In the genomic region with DNA sequence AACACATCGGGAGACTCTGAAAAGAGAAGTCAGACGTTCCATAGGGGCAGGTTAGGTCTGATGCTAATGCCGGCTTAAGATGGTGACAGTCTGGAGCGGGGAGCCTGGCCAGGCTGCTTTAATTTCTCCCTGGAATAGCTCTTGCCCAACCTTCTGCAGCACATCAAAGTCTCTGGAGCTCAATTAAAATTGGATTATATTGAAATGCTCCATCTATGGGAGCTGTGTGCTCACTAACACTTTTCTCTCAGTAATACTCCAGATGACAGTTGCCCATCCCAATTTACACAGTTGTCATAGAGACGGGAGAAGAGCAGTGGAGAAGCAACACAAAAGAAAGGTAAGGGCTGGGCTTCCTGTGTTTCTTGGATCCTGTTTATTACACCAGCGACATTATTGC, we compare ENCODE assay signal across 19 mouse cellular contexts. TPM values are rescaled to one million over a fixed set of nuclear protein-coding genes. Genes with fewer than 3 reads are reported as not detected.
A peak's percentile ranks its signal among the peaks of the same experiment; 100 is the strongest.
DNase-seq lines count a peak whose midpoint lies in the region; ATAC-seq lines count a peak whose summit lies in the region.
"Had no signal": no experiment of that assay in that cellular context is flagged by ENCODE, and none has a peak within 500 bp of the region (broad histone marks: within the 10 kb centered on the region; RNA-seq: fewer than 3 reads in every experiment).

No protein-coding gene starts in this region.

- no peaks in the 10 kb centered on the region for H3K36me3 ChIP-seq in forebrain, embryonic 14.5 days (ENCODE audit: control insufficient read depth, insufficient read depth, low read length)
- H3K36me3 ChIP-seq in hindbrain, embryonic 16.5 days (ENCODE audit: control insufficient read depth, insufficient read depth, low read length) = no peaks in the 10 kb centered on the region
- H3K36me3 ChIP-seq in neural tube, embryonic 14.5 days (ENCODE audit: control insufficient read depth, insufficient read depth, low read length) = no peaks in the 10 kb centered on the region
- no peaks in the 10 kb centered on the region for H3K36me3 ChIP-seq in kidney, embryonic 16.5 days (ENCODE audit: insufficient read depth, low read length)
- H3K36me3 ChIP-seq: embryonic facial prominence, embryonic 12.5 days had no signal

- H3K9ac ChIP-seq in forebrain, embryonic 14.5 days (ENCODE audit: low read length) = no peak overlapping the region
- no peak overlapping the region for H3K9ac ChIP-seq in hindbrain, embryonic 16.5 days (ENCODE audit: low read depth, low read length)
- H3K9ac ChIP-seq in neural tube, embryonic 14.5 days (replicated peaks; ENCODE audit: low read depth, low read length) = no peak overlapping the region
- no peak overlapping the region for H3K9ac ChIP-seq in kidney, embryonic 16.5 days (replicated peaks; ENCODE audit: low read length)
- H3K9ac ChIP-seq: embryonic facial prominence, embryonic 12.5 days had no signal

- H3K4me1 ChIP-seq in forebrain, embryonic 14.5 days (ENCODE audit: control insufficient read depth, insufficient read depth, low read length) = peaks cover 6% of the 10 kb centered on the region; the same call in 1 of the 2 replicates
- H3K4me1 ChIP-seq in hindbrain, embryonic 16.5 days (ENCODE audit: control insufficient read depth, insufficient read depth, low read depth, low read length) = peaks cover 12% of the 10 kb centered on the region
- peaks cover 15% of the 10 kb centered on the region for H3K4me1 ChIP-seq in neural tube, embryonic 14.5 days (ENCODE audit: control insufficient read depth, insufficient read depth, low read length)
- H3K4me1 ChIP-seq in kidney, embryonic 16.5 days (ENCODE audit: insufficient read depth, low read length) = no peaks in the 10 kb centered on the region
- H3K4me1 ChIP-seq: embryonic facial prominence, embryonic 12.5 days had no signal

- H3K4me3 ChIP-seq in forebrain, embryonic 14.5 days (ENCODE audit: low read depth, low read length) = no peak overlapping the region
- H3K4me3 ChIP-seq in hindbrain, embryonic 16.5 days (ENCODE audit: low read length) = no peak overlapping the region
- no peak overlapping the region for H3K4me3 ChIP-seq in neural tube, embryonic 14.5 days (ENCODE audit: low read depth, low read length)
- H3K4me3 ChIP-seq in kidney, embryonic 16.5 days (ENCODE audit: low read length) = no peak overlapping the region
- H3K4me3 ChIP-seq: embryonic facial prominence, embryonic 12.5 days; megakaryocyte, embryonic 14.5 days had no signal

- H3K9me3 ChIP-seq in forebrain, embryonic 14.5 days (replicated peaks; ENCODE audit: control insufficient read depth, low read length) = no peaks in the 10 kb centered on the region
- no peaks in the 10 kb centered on the region for H3K9me3 ChIP-seq in hindbrain, embryonic 16.5 days (ENCODE audit: control insufficient read depth, low read length)
- no peaks in the 10 kb centered on the region for H3K9me3 ChIP-seq in neural tube, embryonic 14.5 days (ENCODE audit: control insufficient read depth, low read length)
- H3K9me3 ChIP-seq in kidney, embryonic 16.5 days (ENCODE audit: low read length) = no peaks in the 10 kb centered on the region
- H3K9me3 ChIP-seq: embryonic facial prominence, embryonic 12.5 days; megakaryocyte, embryonic 14.5 days had no signal

- no peak overlapping the region for H3K4me2 ChIP-seq in forebrain, embryonic 14.5 days (ENCODE audit: low read length)
- H3K4me2 ChIP-seq in hindbrain, embryonic 16.5 days (ENCODE audit: low read length) = no peak overlapping the region; the same call in 1 of the 2 replicates
- no peak overlapping the region for H3K4me2 ChIP-seq in neural tube, embryonic 14.5 days (ENCODE audit: low read depth, low read length)
- H3K4me2 ChIP-seq in kidney, embryonic 16.5 days (replicated peaks; ENCODE audit: low read depth, low read length) = no peak overlapping the region
- H3K4me2 ChIP-seq: embryonic facial prominence, embryonic 12.5 days had no signal

- 0 out of 2 replicates have a peak, but pooled peaks cover 2% of the 10 kb centered on the region for H3K27me3 ChIP-seq in forebrain, embryonic 14.5 days (replicated peaks; ENCODE audit: control insufficient read depth, insufficient read depth, low read length)
- H3K27me3 ChIP-seq in hindbrain, embryonic 16.5 days (replicated peaks; ENCODE audit: control insufficient read depth, insufficient read depth, low read length) = no peaks in the 10 kb centered on the region
- H3K27me3 ChIP-seq in neural tube, embryonic 14.5 days (ENCODE audit: control insufficient read depth, insufficient read depth, low read length) = no peaks in the 10 kb centered on the region
- H3K27me3 ChIP-seq in kidney, embryonic 16.5 days (ENCODE audit: insufficient read depth, low read length) = no peaks in the 10 kb centered on the region
- H3K27me3 ChIP-seq: embryonic facial prominence, embryonic 12.5 days had no signal

- 33% methylated on average over 6 of the region's 6 CpGs for WGBS in forebrain, embryonic 14.5 days
- WGBS in hindbrain, embryonic 16.5 days = 41% methylated on average over 6 of the region's 6 CpGs
- 34% methylated on average over 6 of the region's 6 CpGs for WGBS in neural tube, embryonic 14.5 days
- WGBS in kidney, embryonic 16.5 days = 72% methylated on average over 6 of the region's 6 CpGs

- ATAC-seq in frontal cortex, adult (ENCODE audit: low TSS enrichment) = peak; percentile 28
- peak; percentile 57 for ATAC-seq in forebrain, embryonic 14.5 days
- peak; percentile 84 for ATAC-seq in hindbrain, embryonic 16.5 days
- peak; percentile 65 for ATAC-seq in neural tube, embryonic 14.5 days (ENCODE audit: low read depth)
- ATAC-seq in kidney, embryonic 16.5 days (ENCODE audit: low FRiP score, low TSS enrichment) = no peak
- ATAC-seq: intestine, postnatal 0 days; lung, postnatal 0 days had no signal

- no peak for DNase-seq in frontal cortex, postnatal 14 days (ENCODE audit: low spot score in 2 of 2)
- peak; percentile 51 for DNase-seq in forebrain, embryonic 14.5 days (ENCODE audit: low spot score)
- DNase-seq in liver = no peak
- no peak for DNase-seq in left cerebral cortex, adult 9 months (ENCODE audit: low spot score in 2 of 2)
- DNase-seq: adrenal gland, postnatal 10 days; cerebellum, postnatal 36 days; heart, postnatal 14 days; kidney, postnatal 25 days had no signal

- no peak overlapping the region for H3K27ac ChIP-seq in forebrain, embryonic 14.5 days (ENCODE audit: low read depth, low read length)
- H3K27ac ChIP-seq in hindbrain, embryonic 16.5 days (ENCODE audit: low read depth, low read length) = peak overlapping the region; percentile 73
- H3K27ac ChIP-seq in neural tube, embryonic 14.5 days (ENCODE audit: low read depth, low read length) = peak overlapping the region; percentile 24; the same call in 1 of the 2 replicates
- H3K27ac ChIP-seq in kidney, embryonic 16.5 days (ENCODE audit: low read length) = no peak overlapping the region
- H3K27ac ChIP-seq: embryonic facial prominence, embryonic 12.5 days had no signal

RNA-seq across cellular contexts. Expression of gene Mab21l1, which starts 40.9 kb away (rescaled TPM):
- polyA plus RNA-seq in forebrain, embryonic 14.5 days (2014; fragmentation: Nextera tagmentation; extraction: Ambion mirVana) = 18.2 and 20.6 TPM in 2 replicates
- polyA plus RNA-seq in hindbrain, embryonic 16.5 days (2015; fragmentation: Nextera tagmentation; extraction: Ambion mirVana) = 160 TPM in 2 replicates
- polyA plus RNA-seq in neural tube, embryonic 14.5 days (2014; fragmentation: Nextera tagmentation; extraction: Ambion mirVana) = 99.9 and 112 TPM in 2 replicates
- 0.37 TPM in 2 replicates for polyA plus RNA-seq in kidney, embryonic 16.5 days (2015; fragmentation: Nextera tagmentation; extraction: Ambion mirVana)
- polyA plus RNA-seq: liver, adult 2 months; lung, postnatal 0 days; spleen, adult 2 months; testis, adult 2 months had no signal

Comparison
In these comparisons a context has a peak if more than half of its experiments do, and no peak if none do; other contexts are left out.
1. H3K27ac ChIP-seq: peak in hindbrain, embryonic 16.5 days (single experiment) and neural tube, embryonic 14.5 days (single experiment); none in forebrain, embryonic 14.5 days (single experiment) and kidney, embryonic 16.5 days (single experiment).
2. RNA of gene Mab21l1, which starts 40.9 kb away (polyA plus RNA-seq): 160 TPM in hindbrain, embryonic 16.5 days, 99.9 to 112 TPM in neural tube, embryonic 14.5 days and 18.2 to 20.6 TPM in forebrain, embryonic 14.5 days; 0.37 TPM in kidney, embryonic 16.5 days; every median in the first group is over 10 times any median in the second.